Mouse (Mus musculus) small intestine, adult 2 months (tissue): ENCODE measurements around the gene Dnali1.

Experiments
- CTCF ChIP-seq: fragments of 200-500 bp; IDR thresholded peaks from 2 replicates; pipeline ENCODE4 v1.5.1; 2012; ENCODE audit warnings: low read depth, mild to moderate bottlenecking, control low read depth, inconsistent platforms, low read length, moderate library complexity, mixed read lengths; ENCODE audit not compliant: insufficient replicate concordance, insufficient read length; ENCODE audit errors: extremely low read depth
- POLR2A ChIP-seq: fragments of 200-500 bp; IDR thresholded peaks from 2 replicates; pipeline ENCODE4 v1.6.1; 2012; ENCODE audit warnings: low read depth, mild to moderate bottlenecking, control low read depth, inconsistent platforms, low read length, moderate library complexity

- TF ChIP-seq CTCF (no peak), POLR2A (no peak)
Measured at GRCm38 (mm10) chr4:125008712-125009111, 56.8 kb downstream of the Dnali1 start.
